Mouse (Mus musculus): ENCODE data around the gene Mapk11.
A peak's percentile ranks its signal among the peaks of the same experiment; 100 is the strongest.

The Mapk11 gene

GRCm38 (mm10) chr15:89141443-89141842, 8.0 kb downstream of the Mapk11 start:
- DNase-seq (ENCODE audit: low read depth, low spot score): no peak

GRCm38 (mm10) chr15:89140659-89141252, 8.7 kb downstream of the Mapk11 start, which contains the start of gene Mapk12:
Mapk12 (minus strand) TSS chr15:89140703.
- no peak for DNase-seq (ENCODE audit: low read depth, low spot score)

- DNase-seq (ENCODE audit: low read depth, low spot score): no peak
Observed at GRCm38 (mm10) chr15:89140048-89140658, 9.3 kb downstream of the Mapk11 start.

GRCm38 (mm10) chr15:89138531-89138930, 10.9 kb downstream of the Mapk11 start:
- no peak for DNase-seq (ENCODE audit: low read depth, low spot score)

GRCm38 (mm10) chr15:89138046-89138405, 11.4 kb downstream of the Mapk11 start:
- no peak for DNase-seq (ENCODE audit: low read depth, low spot score)

- no peak for DNase-seq (ENCODE audit: low read depth, low spot score)
Observed at GRCm38 (mm10) chr15:89137378-89138045, 11.9 kb downstream of the Mapk11 start.

GRCm38 (mm10) chr15:89136461-89137155, 12.8 kb downstream of the Mapk11 start:
- DNase-seq (ENCODE audit: low read depth, low spot score): no peak

- peak; percentile 88 for DNase-seq (ENCODE audit: low read depth, low spot score)
Observed at GRCm38 (mm10) chr15:89131316-89131715, 18.1 kb downstream of the Mapk11 start.

- no peak for DNase-seq (ENCODE audit: low read depth, low spot score)
Observed at GRCm38 (mm10) chr15:89130245-89130644, 19.2 kb downstream of the Mapk11 start.

GRCm38 (mm10) chr15:89128382-89129350, 20.8 kb downstream of the Mapk11 start, which contains the start of gene Hdac10:
Hdac10 (minus strand) TSS chr15:89128700.
- peak; percentile 93 for DNase-seq (ENCODE audit: low read depth, low spot score)

- DNase-seq (ENCODE audit: low read depth, low spot score): peak; percentile 35
Observed at GRCm38 (mm10) chr15:89127364-89127940, 22.0 kb downstream of the Mapk11 start.

GRCm38 (mm10) chr15:89126622-89127021, 22.8 kb downstream of the Mapk11 start:
- no peak for DNase-seq (ENCODE audit: low read depth, low spot score)

GRCm38 (mm10) chr15:89125351-89125750, 24.1 kb downstream of the Mapk11 start:
- DNase-seq (ENCODE audit: low read depth, low spot score): no peak

GRCm38 (mm10) chr15:89124312-89124711, 25.1 kb downstream of the Mapk11 start:
- DNase-seq (ENCODE audit: low read depth, low spot score): no peak

- DNase-seq (ENCODE audit: low read depth, low spot score): peak; percentile 79
Observed at GRCm38 (mm10) chr15:89123595-89123994, 25.8 kb downstream of the Mapk11 start.

- peak; percentile 96 for DNase-seq (ENCODE audit: low read depth, low spot score)
Observed at GRCm38 (mm10) chr15:89122649-89123366, 26.6 kb downstream of the Mapk11 start, which contains the start of gene Tubgcp6. Tubgcp6 (minus strand) TSS chr15:89123112.

GRCm38 (mm10) chr15:89118007-89118406, 31.4 kb downstream of the Mapk11 start:
- DNase-seq (ENCODE audit: low read depth, low spot score): peak; percentile 36

- DNase-seq (ENCODE audit: low read depth, low spot score): no peak
Observed at GRCm38 (mm10) chr15:89110147-89110546, 39.3 kb downstream of the Mapk11 start.

- DNase-seq (ENCODE audit: low read depth, low spot score): no peak
Observed at GRCm38 (mm10) chr15:89106976-89107375, 42.5 kb downstream of the Mapk11 start.

- DNase-seq (ENCODE audit: low read depth, low spot score): no peak
Observed at GRCm38 (mm10) chr15:89106073-89106472, 43.4 kb downstream of the Mapk11 start.
